Mouse (Mus musculus): Measurements from ENCODE around the gene Wnt16. TPM values are rescaled to one million over a fixed set of nuclear protein-coding genes. Genes with fewer than 3 reads are reported as not detected.

The Wnt16 gene
- total and polyA plus RNA-seq, 3 experiments: not detected

GRCm38 (mm10) chr6:22293922-22294321 lies 5.9 kb downstream of the Wnt16 start:
- H3K27ac ChIP-seq (ENCODE audit: control insufficient read depth, low read depth, low read length): no peak overlapping the region
- H3K79me2 ChIP-seq (ENCODE audit: control insufficient read depth, insufficient read depth, low read length, poor library complexity): no peaks in the 10 kb centered on the region
- H3K27me3 ChIP-seq (ENCODE audit: control insufficient read depth in 1 of 2, insufficient read depth in 2 of 2, low read length in 2 of 2): peaks cover 2% of the 10 kb centered on the region in 2 experiments; a peak in 2 of 4 replicates
- no peak for TF ChIP-seq CHD1 (IDR thresholded peaks at IDR 0.05; ENCODE audit: low read depth, low read length)
- TF ChIP-seq RCOR1 (IDR thresholded peaks at IDR 0.05; ENCODE audit: low read depth, low read length): no peak
- no peak for TF ChIP-seq UBTF (IDR thresholded peaks at IDR 0.05; ENCODE audit: borderline replicate concordance, insufficient read depth, low read depth, low read length)
- TF ChIP-seq POLR2AphosphoS2 (IDR thresholded peaks at IDR 0.05; ENCODE audit: low read length): no peak
- no peak for TF ChIP-seq KAT2A (conservative IDR thresholded peaks at IDR 0.05; ENCODE audit: low read depth, low read length)
- no peak overlapping the region for H3K4me3 ChIP-seq (ENCODE audit: control insufficient read depth in 1 of 2, insufficient read depth in 1 of 2, low read depth in 2 of 2, low read length in 2 of 2)
- H3K4me1 ChIP-seq (ENCODE audit: control insufficient read depth in 1 of 2, insufficient read depth in 2 of 2, low read length in 2 of 2): no peaks in the 10 kb centered on the region
- no peak for DNase-seq (ENCODE audit: low read depth, low spot score)
- no peaks in the 10 kb centered on the region for H3K9me3 ChIP-seq (replicated peaks; ENCODE audit: insufficient read depth, low read length)
- no peak overlapping the region for H3K9ac ChIP-seq (ENCODE audit: control insufficient read depth, low read depth, low read length, poor library complexity, severe bottlenecking)
- no peaks in the 10 kb centered on the region for H3K36me3 ChIP-seq (ENCODE audit: control insufficient read depth in 1 of 2, insufficient read depth in 2 of 2, low read length in 2 of 2)

- no peaks in the 10 kb centered on the region for H3K36me3 ChIP-seq (ENCODE audit: control insufficient read depth in 1 of 2, insufficient read depth in 2 of 2, low read length in 2 of 2)
Observed at GRCm38 (mm10) chr6:22297028-22297427, 9.0 kb downstream of the Wnt16 start.

GRCm38 (mm10) chr6:22298059-22298458 lies 10.0 kb downstream of the Wnt16 start:
- H3K79me2 ChIP-seq (ENCODE audit: control insufficient read depth, insufficient read depth, low read length, poor library complexity): no peaks in the 10 kb centered on the region
- H3K9ac ChIP-seq (ENCODE audit: control insufficient read depth, low read depth, low read length, poor library complexity, severe bottlenecking): no peak overlapping the region
- no peak overlapping the region for H3K4me3 ChIP-seq (ENCODE audit: control insufficient read depth in 1 of 2, insufficient read depth in 1 of 2, low read depth in 2 of 2, low read length in 2 of 2)
- no peak overlapping the region for H3K27ac ChIP-seq (ENCODE audit: control insufficient read depth, low read depth, low read length)
- no peaks in the 10 kb centered on the region for H3K9me3 ChIP-seq (replicated peaks; ENCODE audit: insufficient read depth, low read length)
- H3K27me3 ChIP-seq (ENCODE audit: control insufficient read depth in 1 of 2, insufficient read depth in 2 of 2, low read length in 2 of 2): no peaks in the 10 kb centered on the region; a peak in 1 of 4 replicates
- DNase-seq (ENCODE audit: low read depth, low spot score): no peak
- no peaks in the 10 kb centered on the region for H3K4me1 ChIP-seq (ENCODE audit: control insufficient read depth in 1 of 2, insufficient read depth in 2 of 2, low read length in 2 of 2)
- no peaks in the 10 kb centered on the region for H3K36me3 ChIP-seq (ENCODE audit: control insufficient read depth in 1 of 2, insufficient read depth in 2 of 2, low read length in 2 of 2)
- TF ChIP-seq GABPA (IDR thresholded peaks at IDR 0.05; ENCODE audit: low read depth, low read length) (no peak), JUND (IDR thresholded peaks at IDR 0.05; ENCODE audit: low read depth, low read length) (no peak), EP300 (IDR thresholded peaks at IDR 0.05; ENCODE audit: low read depth in 1 of 2, low read length in 2 of 2) (no peak), CTCF (IDR thresholded peaks at IDR 0.05 in 2 of 3, conservative IDR thresholded peaks at IDR 0.05 in 1 of 3; ENCODE audit: control insufficient read depth in 1 of 3, insufficient read depth in 1 of 3, low read depth in 2 of 3, low read length in 3 of 3, poor library complexity in 1 of 3, severe bottlenecking in 1 of 3) (no peak), MAFK (IDR thresholded peaks at IDR 0.05; ENCODE audit: borderline replicate concordance, low read depth, low read length) (no peak), ZMIZ1 (IDR thresholded peaks at IDR 0.05; ENCODE audit: low read depth, low read length) (no peak), UBTF (IDR thresholded peaks at IDR 0.05; ENCODE audit: borderline replicate concordance, insufficient read depth, low read depth, low read length) (no peak), POLR2AphosphoS5 (IDR thresholded peaks at IDR 0.05; ENCODE audit: borderline replicate concordance, low read depth, low read length) (no peak), SMC3 (IDR thresholded peaks at IDR 0.05; ENCODE audit: low read depth, low read length) (no peak), CHD2 (IDR thresholded peaks at IDR 0.05; ENCODE audit: low read length) (no peak), MXI1 (IDR thresholded peaks at IDR 0.05; ENCODE audit: low read depth, low read length) (no peak), RCOR1 (IDR thresholded peaks at IDR 0.05; ENCODE audit: low read depth, low read length) (no peak), ZNF384 (IDR thresholded peaks at IDR 0.05; ENCODE audit: low read depth, low read length) (no peak), NELFE (IDR thresholded peaks at IDR 0.05; ENCODE audit: low read depth, low read length) (no peak), MYB (IDR thresholded peaks at IDR 0.05; ENCODE audit: low read depth, low read length) (no peak), MEF2A (IDR thresholded peaks at IDR 0.05; ENCODE audit: extremely low read depth, insufficient replicate concordance, low read depth, low read length, poor library complexity, severe bottlenecking) (no peak), ELF1 (IDR thresholded peaks at IDR 0.05; ENCODE audit: low read depth, low read length) (no peak)

More at GRCm38 (mm10) chr6:22297028-22297427, 9.0 kb downstream of the Wnt16 start:
- no peak for DNase-seq (ENCODE audit: low read depth, low spot score)
- no peak for TF ChIP-seq MAX (IDR thresholded peaks at IDR 0.05; ENCODE audit: low read length)
- no peak for TF ChIP-seq POLR2AphosphoS2 (IDR thresholded peaks at IDR 0.05; ENCODE audit: low read length)
- TF ChIP-seq USF2 (IDR thresholded peaks at IDR 0.05; ENCODE audit: borderline replicate concordance in 1 of 2, insufficient read depth in 1 of 2, low read depth in 1 of 2, low read length in 2 of 2): no peak
- peaks cover 0 to under 1% of the 10 kb centered on the region in 2 experiments; a peak in 1 of 4 replicates for H3K27me3 ChIP-seq (ENCODE audit: control insufficient read depth in 1 of 2, insufficient read depth in 2 of 2, low read length in 2 of 2)
- no peak overlapping the region for H3K4me3 ChIP-seq (ENCODE audit: control insufficient read depth in 1 of 2, insufficient read depth in 1 of 2, low read depth in 2 of 2, low read length in 2 of 2)
- no peaks in the 10 kb centered on the region for H3K4me1 ChIP-seq (ENCODE audit: control insufficient read depth in 1 of 2, insufficient read depth in 2 of 2, low read length in 2 of 2)
- H3K9ac ChIP-seq (ENCODE audit: control insufficient read depth, low read depth, low read length, poor library complexity, severe bottlenecking): no peak overlapping the region
- no peaks in the 10 kb centered on the region for H3K79me2 ChIP-seq (ENCODE audit: control insufficient read depth, insufficient read depth, low read length, poor library complexity)
- no peak overlapping the region for H3K27ac ChIP-seq (ENCODE audit: control insufficient read depth, low read depth, low read length)
- no peaks in the 10 kb centered on the region for H3K9me3 ChIP-seq (replicated peaks; ENCODE audit: insufficient read depth, low read length)
